ENCODE assay signal across 8 mouse cellular contexts in genomic region chr19:24300994-24301767, GRCm38 (mm10). TPM values are rescaled to one million over a fixed set of nuclear protein-coding genes. Genes with fewer than 3 reads are reported as not detected.
DNase-seq lines count a peak whose midpoint lies in the region; ATAC-seq and TF ChIP-seq lines count a peak whose summit lies in the region.

No protein-coding gene starts in this region.

- H3K4me2 ChIP-seq in intestine, postnatal 0 days (replicated peaks; ENCODE audit: low read depth): peak overlapping the region; percentile 45
- peak overlapping the region; percentile 56 for H3K4me2 ChIP-seq in limb, embryonic 12.5 days
- peak overlapping the region; percentile 50 for H3K4me2 ChIP-seq in midbrain, embryonic 13.5 days (replicated peaks)

- no peak overlapping the region for H3K9ac ChIP-seq in intestine, postnatal 0 days (ENCODE audit: low read depth, low read length)
- no peak overlapping the region for H3K9ac ChIP-seq in limb, embryonic 12.5 days (replicated peaks)
- no peak overlapping the region for H3K9ac ChIP-seq in midbrain, embryonic 13.5 days (replicated peaks)

- H3K9me3 ChIP-seq in intestine, postnatal 0 days (ENCODE audit: control insufficient read depth): no peaks in the 10 kb centered on the region
- H3K9me3 ChIP-seq in limb, embryonic 12.5 days: no peaks in the 10 kb centered on the region
- no peaks in the 10 kb centered on the region for H3K9me3 ChIP-seq in midbrain, embryonic 13.5 days

- H3K27ac ChIP-seq in intestine, postnatal 0 days (ENCODE audit: low read depth, low read length): no peak overlapping the region
- H3K27ac ChIP-seq in limb, embryonic 12.5 days: no peak overlapping the region
- no peak overlapping the region for H3K27ac ChIP-seq in midbrain, embryonic 13.5 days

- H3K36me3 ChIP-seq in intestine, postnatal 0 days (ENCODE audit: control insufficient read depth, insufficient read depth): peaks cover 12% of the 10 kb centered on the region; the same call in 1 of the 2 replicates
- no peaks in the 10 kb centered on the region for H3K36me3 ChIP-seq in limb, embryonic 12.5 days
- no peaks in the 10 kb centered on the region for H3K36me3 ChIP-seq in midbrain, embryonic 13.5 days

- H3K4me1 ChIP-seq in intestine, postnatal 0 days (replicated peaks; ENCODE audit: control insufficient read depth, insufficient read depth, low read length): no peaks in the 10 kb centered on the region
- H3K4me1 ChIP-seq in limb, embryonic 12.5 days (replicated peaks): peaks cover 3% of the 10 kb centered on the region; the same call in 1 of the 2 replicates
- peaks cover 15% of the 10 kb centered on the region for H3K4me1 ChIP-seq in midbrain, embryonic 13.5 days (replicated peaks)

- peak; percentile 94 for TF ChIP-seq CTCF in intestine, postnatal 0 days (IDR thresholded peaks at IDR 0.05; ENCODE audit: low read depth)

- peak; percentile 51 for DNase-seq in urinary bladder, postnatal 25 days (ENCODE audit: low spot score)
- no peak for DNase-seq in urinary bladder, postnatal 10 days (ENCODE audit: low spot score)
- peak; percentile 90 for DNase-seq in embryo, embryonic 11 days
- peak; percentile 43 to 69 for DNase-seq in gastrocnemius, postnatal 4 days (ENCODE audit: low spot score in 2 of 2)
- DNase-seq in skeletal muscle tissue, adult 2 months (ENCODE audit: low read depth, low spot score): peak; percentile 61

- 0 out of 2 replicates have a peak overlapping the region, but pooled peaks have one; percentile 11 for H3K4me3 ChIP-seq in intestine, postnatal 0 days (ENCODE audit: low read depth, low read length)
- H3K4me3 ChIP-seq in limb, embryonic 12.5 days (replicated peaks): peak overlapping the region; percentile 28
- H3K4me3 ChIP-seq in midbrain, embryonic 13.5 days (replicated peaks): peak overlapping the region; percentile 29

- H3K27me3 ChIP-seq in intestine, postnatal 0 days (replicated peaks; ENCODE audit: control insufficient read depth, insufficient read depth, low read length): no peaks in the 10 kb centered on the region
- no peaks in the 10 kb centered on the region for H3K27me3 ChIP-seq in limb, embryonic 12.5 days
- H3K27me3 ChIP-seq in midbrain, embryonic 13.5 days: peaks cover 12% of the 10 kb centered on the region; the same call in 1 of the 2 replicates

- 19% methylated on average over 9 of the region's 9 CpGs for WGBS in intestine, postnatal 0 days
- 5% methylated on average over 9 of the region's 9 CpGs for WGBS in limb, embryonic 12.5 days
- 2% methylated on average over 9 of the region's 9 CpGs for WGBS in midbrain, embryonic 13.5 days

- peak; percentile 73 for ATAC-seq in intestine, postnatal 0 days
- ATAC-seq in limb, embryonic 12.5 days (ENCODE audit: insufficient number of reproducible peaks, insufficient read depth, low FRiP score, low TSS enrichment, low read depth): peak; percentile 69
- ATAC-seq in midbrain, embryonic 13.5 days: peak; percentile 92

RNA-seq across cellular contexts. Expression of gene Fxn, which starts 20.8 kb away (rescaled TPM):
- total RNA-seq in gastrocnemius, postnatal 4 days (2021): 10 to 100 TPM; 21.9 to 22.2 TPM
- 18.9 and 21.1 TPM in 2 replicates for polyA plus RNA-seq in intestine, postnatal 0 days (2015; fragmentation: Nextera tagmentation; extraction: Ambion mirVana)
- 63.3 and 64.1 TPM in 2 replicates for polyA plus RNA-seq in limb, embryonic 12.5 days (2016; fragmentation: Nextera tagmentation; extraction: Ambion mirVana)
- 40.1 and 41.4 TPM in 2 replicates for polyA plus RNA-seq in midbrain, embryonic 13.5 days (2015; fragmentation: Nextera tagmentation; extraction: Ambion mirVana)
